Mouse (Mus musculus) spleen, adult 2 months (tissue): ENCODE data around the gene Psap.

Experiments
- CTCF ChIP-seq: fragments of 200-500 bp; IDR thresholded peaks from 2 replicates; pipeline ENCODE4 v1.5.1; 2011; ENCODE audit warnings: mild to moderate bottlenecking, inconsistent platforms; ENCODE audit not compliant: insufficient read depth, insufficient read length, insufficient replicate concordance; ENCODE audit errors: extremely low read depth
- POLR2A ChIP-seq: fragments of 200-500 bp; IDR thresholded peaks from 2 replicates; pipeline ENCODE4 v1.6.1; 2011; ENCODE audit warnings: low read depth, low read length, inconsistent platforms

DNA sequence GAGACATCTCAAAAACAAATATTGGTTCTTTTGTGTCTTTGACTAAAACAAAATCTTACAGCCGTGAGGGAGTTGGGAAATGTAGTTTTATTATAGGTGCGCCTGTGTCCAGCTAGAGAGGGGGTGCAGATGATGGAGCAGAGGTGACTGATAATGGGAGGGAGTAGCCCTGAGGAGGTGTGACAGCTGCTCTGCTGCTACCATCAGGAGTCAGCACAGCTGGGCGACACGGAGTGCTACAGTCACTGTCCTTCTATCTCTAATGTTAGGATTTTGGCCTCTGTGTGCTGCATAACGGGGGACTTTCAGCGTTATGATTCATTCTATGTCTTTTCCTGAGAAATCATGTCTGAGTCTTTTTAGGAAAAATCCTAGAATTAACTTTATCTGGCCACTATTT is 6.4 kb upstream of the Psap start:
- TF ChIP-seq POLR2A (no peak), CTCF (no peak)
